Mouse (Mus musculus) brain, embryonic 14.5 days (tissue): ENCODE data around the gene Fbxl20. TPM values are rescaled to one million over a fixed set of nuclear protein-coding genes. Genes with fewer than 3 reads are reported as not detected.

Source experiments
- DNase-seq: peaks from one replicate; pipeline ENCODE4 v3.0.0-alpha.2; 2011; ENCODE audit warnings: low read depth
- CTCF ChIP-seq: fragments of 200-500 bp; IDR thresholded peaks from 2 replicates; pipeline ENCODE4 v1.5.1; 2012; ENCODE audit warnings: inconsistent platforms, mild to moderate bottlenecking, moderate library complexity, borderline replicate concordance; ENCODE audit not compliant: insufficient read depth, insufficient read length; ENCODE audit errors: extremely low read depth
- POLR2A ChIP-seq: fragments of 200-500 bp; IDR thresholded peaks from 2 replicates; pipeline ENCODE4 v1.6.1; 2012; ENCODE audit warnings: mild to moderate bottlenecking, inconsistent platforms, borderline replicate concordance; ENCODE audit not compliant: poor library complexity, insufficient read depth, insufficient read length, severe bottlenecking; ENCODE audit errors: extremely low read depth
- polyA plus RNA-seq: library from polyadenylated mRNA; depleted of rRNA; stranded (reverse); fragments of >200 nt; gene quantifications from 2 replicates; pipeline ENCODE4 v1.2.3, GENCODE M21; 2012; rRNA removed

Gene Fbxl20
- polyA plus RNA-seq, 1 experiment, result 28.3 TPM

DNA sequence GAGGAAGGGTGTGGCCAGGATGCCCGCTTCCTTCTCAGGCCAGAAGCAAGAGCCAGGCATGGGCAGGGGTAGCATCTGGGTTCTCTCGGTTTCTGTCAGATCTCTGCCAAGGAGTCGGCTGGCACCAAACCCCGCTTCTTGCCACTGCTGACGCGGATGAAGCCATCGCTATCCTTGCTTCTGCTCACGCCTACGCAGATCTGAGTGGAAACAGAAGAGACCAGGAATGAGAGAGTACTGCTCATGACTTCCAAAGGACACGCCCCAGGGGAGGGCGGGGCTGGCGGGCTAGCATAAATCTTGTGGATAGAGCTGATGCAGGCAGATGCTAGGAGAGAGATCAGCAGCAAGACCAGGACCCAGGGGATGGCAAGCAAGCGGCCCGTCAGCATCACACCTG lies 112.3 kb downstream of the Fbxl20 start:
- no peak for TF ChIP-seq CTCF
- no peak for TF ChIP-seq POLR2A
- peak; percentile 19 for DNase-seq

DNA sequence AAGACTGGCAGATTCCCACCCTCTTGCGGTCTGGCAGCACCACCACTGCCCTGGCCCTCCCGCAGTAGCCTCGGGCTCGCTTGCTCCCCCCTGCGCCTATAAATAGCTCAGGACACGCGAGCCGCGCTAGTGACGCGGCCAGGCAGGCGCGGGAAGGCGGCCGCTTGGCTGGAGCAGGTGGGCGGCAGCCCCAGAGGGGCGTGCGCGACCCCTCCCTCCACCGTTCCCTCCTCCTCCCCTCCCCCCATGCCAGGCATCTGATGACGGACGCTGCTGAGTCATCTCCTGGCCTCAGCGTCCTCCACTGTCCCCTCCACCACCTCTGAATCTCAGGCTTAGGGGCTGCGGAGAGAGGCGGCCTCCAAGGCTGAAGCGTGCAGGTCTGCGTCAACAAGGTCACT lies 114.2 kb downstream of the Fbxl20 start:
- no peak for TF ChIP-seq POLR2A
- no peak for TF ChIP-seq CTCF
- peak; percentile 76 for DNase-seq

DNA sequence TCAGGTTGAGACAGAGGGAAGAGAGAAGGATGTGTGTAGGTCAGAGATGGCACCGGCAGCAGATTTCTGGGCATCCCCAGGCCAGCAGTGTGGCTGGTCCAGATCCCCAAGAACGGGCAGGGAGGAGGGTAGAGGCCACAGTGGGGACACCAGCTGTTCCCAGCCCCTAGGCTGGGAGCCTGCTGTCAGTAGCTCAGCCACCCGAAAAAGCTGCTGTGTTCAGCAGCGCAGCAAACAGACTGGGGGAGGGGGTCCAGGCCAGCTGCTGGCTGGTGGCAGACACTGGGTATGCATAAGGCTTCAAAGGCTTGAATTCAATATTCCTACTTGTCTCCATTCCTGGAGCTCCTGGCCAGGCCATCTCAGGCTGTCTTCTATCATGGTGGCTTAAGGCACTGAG lies 115.4 kb downstream of the Fbxl20 start:
- peak; percentile 78 for DNase-seq
- TF ChIP-seq POLR2A, result no peak
- TF ChIP-seq CTCF, result no peak

DNA sequence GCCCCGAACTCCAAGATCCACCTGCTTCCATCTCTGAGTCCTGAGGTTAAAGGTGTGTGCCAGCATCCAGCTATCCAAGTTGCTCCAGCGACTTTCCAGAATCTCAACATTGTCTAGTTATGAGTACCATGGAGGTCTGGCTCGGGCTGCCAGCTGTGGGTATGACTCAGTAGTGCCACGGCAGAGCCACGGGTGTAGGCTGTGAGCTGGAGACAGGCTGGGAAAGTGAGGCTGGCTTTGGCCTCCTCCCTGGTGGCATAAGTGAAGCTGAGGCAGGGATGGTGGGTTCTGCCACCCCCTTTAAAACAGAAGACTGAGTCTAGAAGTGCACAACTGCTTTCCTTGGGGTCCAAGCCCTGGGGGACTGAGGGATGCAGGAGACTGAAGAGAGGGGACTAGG lies 116.1 kb downstream of the Fbxl20 start:
- TF ChIP-seq CTCF, result no peak
- no peak for TF ChIP-seq POLR2A
- DNase-seq, result no peak

Other genes starting within 250 kb of the Fbxl20 start
- gene Plxdc1, start 164.0 kb downstream of the Fbxl20 start, polyA plus RNA-seq, result 0.67 and 0.90 TPM in 2 replicates
- 0.89 and 1.1 TPM in 2 replicates for gene Arl5c, start 154.2 kb downstream of the Fbxl20 start, polyA plus RNA-seq
- gene Cacnb1, start 127.4 kb downstream of the Fbxl20 start, polyA plus RNA-seq, result 60.8 and 90.1 TPM in 2 replicates
- gene Rpl19, start 123.7 kb downstream of the Fbxl20 start, polyA plus RNA-seq, result 1,103 and 1,209 TPM in 2 replicates
- gene Stac2, start 96.9 kb downstream of the Fbxl20 start, polyA plus RNA-seq, result 1.8 and 5.5 TPM in 2 replicates
- gene Med1, start 42.9 kb upstream of the Fbxl20 start, polyA plus RNA-seq, result 30.4 and 33.2 TPM in 2 replicates
- gene Cdk12, start 52.7 kb upstream of the Fbxl20 start, polyA plus RNA-seq, result 21.7 and 26.2 TPM in 2 replicates
- gene Neurod2, start 179.2 kb upstream of the Fbxl20 start, polyA plus RNA-seq, result 52.0 and 101 TPM in 2 replicates
- gene Ppp1r1b, start 198.0 kb upstream of the Fbxl20 start, polyA plus RNA-seq, result 6.9 and 18.2 TPM in 2 replicates
- gene Stard3, start 208.0 kb upstream of the Fbxl20 start, polyA plus RNA-seq, result 66.1 and 124 TPM in 2 replicates
- 0.38 and 0.48 TPM in 2 replicates for gene Tcap, start 233.4 kb upstream of the Fbxl20 start, polyA plus RNA-seq
- 0.88 and 1.6 TPM in 2 replicates for gene Pnmt, start 236.0 kb upstream of the Fbxl20 start, polyA plus RNA-seq